Mouse (Mus musculus): ENCODE results near the gene Vmn2r8. TPM values are rescaled to one million over a fixed set of nuclear protein-coding genes. Genes with fewer than 3 reads are reported as not detected.
"Not testable (repeated sequence)": the region's sequence is repeated elsewhere in the genome, so short reads cannot be mapped to it uniquely, and the experiment has no call there.

Vmn2r8 gene
- polyA plus RNA-seq (2012; ENCODE audit: insufficient read depth, insufficient read length, low replicate concordance, missing spikeins) = not detected in 2 replicates

GRCm38 (mm10) chr5:108808750-108809149, at the start of gene Vmn2r8:
Vmn2r8 (minus strand) TSS chr5:108808850.
- WGBS = 78% methylated on average over 2 of the region's 2 CpGs
- not testable (repeated sequence) for H3K4me1 ChIP-seq (ENCODE audit: control insufficient read depth, insufficient read depth, low read length); H3K4me3 ChIP-seq (ENCODE audit: insufficient read depth, low read depth, low read length); H3K27ac ChIP-seq (ENCODE audit: insufficient read depth, low read depth, low read length)

GRCm38 (mm10) chr5:108852501-108852900, 43.9 kb upstream of the Vmn2r8 start, which contains the start of gene Vmn2r9:
Vmn2r9 (minus strand) TSS chr5:108852601.
- not testable (repeated sequence) for H3K27ac ChIP-seq (ENCODE audit: insufficient read depth, low read depth, low read length); H3K4me3 ChIP-seq (ENCODE audit: insufficient read depth, low read depth, low read length); H3K4me1 ChIP-seq (ENCODE audit: control insufficient read depth, insufficient read depth, low read length)
- WGBS = 82% methylated on average over 1 of the region's 1 CpGs

- TF ChIP-seq POLR2A (IDR thresholded peaks at IDR 0.05; ENCODE audit: insufficient read depth, low read depth, low read length) (no peak), CTCF (IDR thresholded peaks at IDR 0.05; ENCODE audit: insufficient read depth, low read depth, low read length) (no peak)
- no peak overlapping the region for H3K27ac ChIP-seq (ENCODE audit: insufficient read depth, low read depth, low read length)
- no peaks in the 10 kb centered on the region for H3K4me1 ChIP-seq (ENCODE audit: control insufficient read depth, insufficient read depth, low read length)
- H3K4me3 ChIP-seq (ENCODE audit: insufficient read depth, low read depth, low read length) = no peak overlapping the region
- 41% methylated on average over 1 of the region's 1 CpGs for WGBS
Observed at GRCm38 (mm10) chr5:108849466-108849865, 40.8 kb upstream of the Vmn2r8 start.

GRCm38 (mm10) chr5:108836156-108836555, 27.5 kb upstream of the Vmn2r8 start:
- H3K4me1 ChIP-seq (ENCODE audit: control insufficient read depth, insufficient read depth, low read length) = no peaks in the 10 kb centered on the region
- no peak overlapping the region for H3K4me3 ChIP-seq (ENCODE audit: insufficient read depth, low read depth, low read length)
- TF ChIP-seq CTCF (IDR thresholded peaks at IDR 0.05; ENCODE audit: insufficient read depth, low read depth, low read length) = no peak
- no peak for TF ChIP-seq POLR2A (IDR thresholded peaks at IDR 0.05; ENCODE audit: insufficient read depth, low read depth, low read length)
- no peak overlapping the region for H3K27ac ChIP-seq (ENCODE audit: insufficient read depth, low read depth, low read length)
- WGBS = 80% methylated on average over 1 of the region's 1 CpGs

GRCm38 (mm10) chr5:108823276-108823675, 14.6 kb upstream of the Vmn2r8 start:
- H3K27ac ChIP-seq (ENCODE audit: insufficient read depth, low read depth, low read length) = no peak overlapping the region
- TF ChIP-seq POLR2A (IDR thresholded peaks at IDR 0.05; ENCODE audit: insufficient read depth, low read depth, low read length) (no peak), CTCF (IDR thresholded peaks at IDR 0.05; ENCODE audit: insufficient read depth, low read depth, low read length) (no peak)
- no peak overlapping the region for H3K4me3 ChIP-seq (ENCODE audit: insufficient read depth, low read depth, low read length)
- WGBS = 67% methylated on average over 2 of the region's 2 CpGs
- H3K4me1 ChIP-seq (ENCODE audit: control insufficient read depth, insufficient read depth, low read length) = no peaks in the 10 kb centered on the region

GRCm38 (mm10) chr5:108803646-108804045, 5.0 kb downstream of the Vmn2r8 start:
- H3K4me3 ChIP-seq (ENCODE audit: insufficient read depth, low read depth, low read length) = no peak overlapping the region
- WGBS = 55% methylated on average over 1 of the region's 1 CpGs
- no peaks in the 10 kb centered on the region for H3K4me1 ChIP-seq (ENCODE audit: control insufficient read depth, insufficient read depth, low read length)
- TF ChIP-seq POLR2A (IDR thresholded peaks at IDR 0.05; ENCODE audit: insufficient read depth, low read depth, low read length) (no peak), CTCF (IDR thresholded peaks at IDR 0.05; ENCODE audit: insufficient read depth, low read depth, low read length) (no peak)
- H3K27ac ChIP-seq (ENCODE audit: insufficient read depth, low read depth, low read length) = no peak overlapping the region

GRCm38 (mm10) chr5:108795263-108795662, 13.4 kb downstream of the Vmn2r8 start, which contains the start of gene Tmed11:
Tmed11 (minus strand) TSS chr5:108795363.
- not testable (repeated sequence) for H3K4me1 ChIP-seq (ENCODE audit: control insufficient read depth, insufficient read depth, low read length); H3K27ac ChIP-seq (ENCODE audit: insufficient read depth, low read depth, low read length); H3K4me3 ChIP-seq (ENCODE audit: insufficient read depth, low read depth, low read length)
- WGBS = 42% methylated on average over 2 of the region's 2 CpGs

GRCm38 (mm10) chr5:108790385-108790784, 18.3 kb downstream of the Vmn2r8 start:
- not testable (repeated sequence) for H3K4me1 ChIP-seq (ENCODE audit: control insufficient read depth, insufficient read depth, low read length); H3K27ac ChIP-seq (ENCODE audit: insufficient read depth, low read depth, low read length); H3K4me3 ChIP-seq (ENCODE audit: insufficient read depth, low read depth, low read length)
- 44% methylated on average over 1 of the region's 1 CpGs for WGBS

GRCm38 (mm10) chr5:108774630-108775306, 33.9 kb downstream of the Vmn2r8 start, which contains the start of gene Rnf212:
Rnf212 (minus strand) TSS chr5:108774982.
- WGBS = 82% methylated on average over 40 of the region's 40 CpGs
- Histone ChIP-seq H3K27ac (ENCODE audit: insufficient read depth, low read depth, low read length) (no peak within 1 kb of the TSS), H3K4me3 (ENCODE audit: insufficient read depth, low read depth, low read length) (no peak within 1 kb of the TSS), H3K4me1 (ENCODE audit: control insufficient read depth, insufficient read depth, low read length) (no peaks in the 10 kb centered on the region)
- TF ChIP-seq POLR2A (IDR thresholded peaks at IDR 0.05; ENCODE audit: insufficient read depth, low read depth, low read length) (no peak), CTCF (IDR thresholded peaks at IDR 0.05; ENCODE audit: insufficient read depth, low read depth, low read length) (no peak)

- no peaks in the 10 kb centered on the region for H3K4me1 ChIP-seq (ENCODE audit: control insufficient read depth, insufficient read depth, low read length)
- 91% methylated on average over 2 of the region's 2 CpGs for WGBS
- no peak overlapping the region for H3K27ac ChIP-seq (ENCODE audit: insufficient read depth, low read depth, low read length)
- no peak overlapping the region for H3K4me3 ChIP-seq (ENCODE audit: insufficient read depth, low read depth, low read length)
- no peak for TF ChIP-seq POLR2A (IDR thresholded peaks at IDR 0.05; ENCODE audit: insufficient read depth, low read depth, low read length)
- no peak for TF ChIP-seq CTCF (IDR thresholded peaks at IDR 0.05; ENCODE audit: insufficient read depth, low read depth, low read length)
Observed at GRCm38 (mm10) chr5:108760002-108760401, 48.6 kb downstream of the Vmn2r8 start.
